In the genomic region with DNA sequence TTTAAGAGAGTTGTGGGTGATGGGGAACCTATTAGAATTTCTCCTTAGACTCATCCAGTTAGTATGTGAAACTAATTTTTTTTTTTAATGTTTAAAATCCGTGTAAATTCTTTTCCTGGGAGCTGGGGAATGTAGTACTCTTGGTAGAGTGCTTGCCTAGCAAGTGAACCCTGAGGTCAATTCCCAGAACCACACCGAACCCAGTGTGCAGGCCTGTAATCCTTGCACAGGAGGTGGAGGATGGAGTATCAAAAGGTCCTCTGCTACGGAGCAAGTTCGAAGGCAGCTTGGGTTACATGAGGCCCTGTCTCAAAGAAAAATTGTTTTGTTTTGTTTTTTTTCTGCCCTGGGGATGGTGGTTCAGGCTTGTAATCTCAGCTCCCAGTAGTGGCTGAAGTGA, we compare ENCODE assay signal across 7 mouse cellular contexts. TPM values are rescaled to one million over a fixed set of nuclear protein-coding genes. Genes with fewer than 3 reads are reported as not detected.
DNase-seq lines count a peak whose midpoint lies in the region; ATAC-seq lines count a peak whose summit lies in the region.

No protein-coding gene starts in this region.

- peak; percentile 8 to 29 for DNase-seq in spleen, postnatal 10 days (ENCODE audit: low spot score in 2 of 2)
- DNase-seq in spleen, postnatal 14 days (ENCODE audit: low spot score in 2 of 2) = no peak
- peak; percentile 31 for DNase-seq in embryo, embryonic 10 days (ENCODE audit: low spot score)
- no peak for DNase-seq in layer of hippocampus, adult 8-10 months (ENCODE audit: low spot score in 2 of 2)
- no peak for DNase-seq in left cerebral cortex, postnatal 4 days

- 3% methylated on average over 4 of the region's 4 CpGs for WGBS in hindbrain, embryonic 16.5 days
- 9% methylated on average over 4 of the region's 4 CpGs for WGBS in liver, embryonic 15.5 days (ENCODE audit: insufficient replicate concordance)

- peak overlapping the region; percentile 95 for H3K4me3 ChIP-seq in hindbrain, embryonic 16.5 days (ENCODE audit: low read length)
- H3K4me3 ChIP-seq in liver, embryonic 15.5 days (replicated peaks) = peak overlapping the region; percentile 95

- H3K4me2 ChIP-seq in hindbrain, embryonic 16.5 days (ENCODE audit: low read length) = peak overlapping the region; percentile 90
- peak overlapping the region; percentile 81 for H3K4me2 ChIP-seq in liver, embryonic 15.5 days

- H3K27me3 ChIP-seq in hindbrain, embryonic 16.5 days (replicated peaks; ENCODE audit: control insufficient read depth, insufficient read depth, low read length) = no peaks in the 10 kb centered on the region
- H3K27me3 ChIP-seq in liver, embryonic 15.5 days = no peaks in the 10 kb centered on the region

- intact Hi-C loops in left cerebral cortex, postnatal 4 days (cut with DNase I) = loop anchor here (10.0 kb wide), 1 partner anchor 72 kb away; no protein-coding TSS in a partner anchor

- no peaks in the 10 kb centered on the region for H3K36me3 ChIP-seq in hindbrain, embryonic 16.5 days (ENCODE audit: control insufficient read depth, insufficient read depth, low read length)
- no peaks in the 10 kb centered on the region for H3K36me3 ChIP-seq in liver, embryonic 15.5 days (replicated peaks)

- H3K9me3 ChIP-seq in hindbrain, embryonic 16.5 days (ENCODE audit: control insufficient read depth, low read length) = no peaks in the 10 kb centered on the region
- H3K9me3 ChIP-seq in liver, embryonic 15.5 days (replicated peaks) = no peaks in the 10 kb centered on the region

- H3K27ac ChIP-seq in hindbrain, embryonic 16.5 days (ENCODE audit: low read depth, low read length) = peak overlapping the region; percentile 93; the same call in 1 of the 2 replicates
- H3K27ac ChIP-seq in liver, embryonic 15.5 days (replicated peaks) = peak overlapping the region; percentile 96

- no peak for ATAC-seq in hindbrain, embryonic 16.5 days
- ATAC-seq in liver, embryonic 15.5 days (ENCODE audit: insufficient read depth) = no peak

- peak overlapping the region; percentile 98; the same call in 1 of the 2 replicates for H3K9ac ChIP-seq in hindbrain, embryonic 16.5 days (ENCODE audit: low read depth, low read length)
- peak overlapping the region; percentile 96 for H3K9ac ChIP-seq in liver, embryonic 15.5 days

- peaks cover 31% of the 10 kb centered on the region for H3K4me1 ChIP-seq in hindbrain, embryonic 16.5 days (ENCODE audit: control insufficient read depth, insufficient read depth, low read depth, low read length)
- peaks cover 33% of the 10 kb centered on the region for H3K4me1 ChIP-seq in liver, embryonic 15.5 days (replicated peaks)

RNA-seq across cellular contexts. Expression of a gene that starts 1.3 kb away (rescaled TPM):
- 92.8 and 99.3 TPM in 2 replicates for polyA plus RNA-seq in hindbrain, embryonic 16.5 days (2015; fragmentation: Nextera tagmentation; extraction: Ambion mirVana)
- polyA plus RNA-seq in liver, embryonic 15.5 days (2015; fragmentation: Nextera tagmentation; extraction: Ambion mirVana) = 55.8 and 71.4 TPM in 2 replicates
- 10 to 100 TPM; 27.4 to 35.8 (median 33.7) TPM for total RNA-seq in layer of hippocampus, adult 8-10 months (2022)
- total RNA-seq in left cerebral cortex, postnatal 4 days (2021) = 10 to 100 TPM; 41.1 to 43.1 TPM

RNA-seq across cellular contexts. Expression of a gene that starts 1.4 kb away (rescaled TPM):
- polyA plus RNA-seq in hindbrain, embryonic 16.5 days (2015; fragmentation: Nextera tagmentation; extraction: Ambion mirVana) = 2.1 and 2.4 TPM in 2 replicates
- polyA plus RNA-seq in liver, embryonic 15.5 days (2015; fragmentation: Nextera tagmentation; extraction: Ambion mirVana) = 8.7 and 9.4 TPM in 2 replicates
- total RNA-seq in layer of hippocampus, adult 8-10 months (2022) = 1 to 10 TPM; 1.1 to 2.6 (median 1.9) TPM
- total RNA-seq in left cerebral cortex, postnatal 4 days (2021) = 1 to 10 TPM; 5.4 to 6.4 TPM

RNA-seq across cellular contexts. Expression of a gene that starts 58.3 kb away (rescaled TPM):
- not detected in 2 replicates for polyA plus RNA-seq in hindbrain, embryonic 16.5 days (2015; fragmentation: Nextera tagmentation; extraction: Ambion mirVana)
- polyA plus RNA-seq in liver, embryonic 15.5 days (2015; fragmentation: Nextera tagmentation; extraction: Ambion mirVana) = not detected in 2 replicates
- total RNA-seq in layer of hippocampus, adult 8-10 months (2022) = not detected
- not detected for total RNA-seq in left cerebral cortex, postnatal 4 days (2021)

Comparison
In these comparisons a context has a peak if more than half of its experiments do, and no peak if none do; other contexts are left out.
1. DNase-seq: peak in spleen, postnatal 10 days (2 of 2) and embryo, embryonic 10 days (single experiment); none in spleen, postnatal 14 days (0 of 2), layer of hippocampus, adult 8-10 months (0 of 2) and left cerebral cortex, postnatal 4 days (single experiment).